Mouse (Mus musculus): ENCODE measurements around the gene Gm9789. TPM values are rescaled to one million over a fixed set of nuclear protein-coding genes. Genes with fewer than 3 reads are reported as not detected.

The Gm9789 gene
- polyA plus RNA-seq (2017; shearing (Covaris generic)), result not detected

DNA sequence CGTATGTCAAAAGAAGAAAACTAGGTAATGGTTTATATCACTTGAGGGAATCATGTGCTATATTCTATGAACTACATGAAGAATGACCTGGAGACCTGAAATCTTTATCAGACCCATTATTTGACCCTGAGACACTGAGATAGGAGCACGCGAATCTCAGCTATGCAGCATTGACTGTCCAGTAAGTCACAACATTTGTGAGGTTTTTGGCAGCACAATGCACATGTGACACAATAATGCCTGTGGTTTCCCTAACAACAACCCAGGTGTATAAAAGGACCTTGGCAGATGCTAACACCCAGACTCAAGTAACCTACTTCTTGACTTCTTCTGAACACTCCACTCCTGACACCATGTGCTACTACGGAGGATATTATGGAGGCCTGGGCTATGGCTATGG lies at the start of gene Gm9789:
TSS of gene Gm9789 (plus strand) at position 301 of the 400 bp plus-strand sequence.

DNA sequence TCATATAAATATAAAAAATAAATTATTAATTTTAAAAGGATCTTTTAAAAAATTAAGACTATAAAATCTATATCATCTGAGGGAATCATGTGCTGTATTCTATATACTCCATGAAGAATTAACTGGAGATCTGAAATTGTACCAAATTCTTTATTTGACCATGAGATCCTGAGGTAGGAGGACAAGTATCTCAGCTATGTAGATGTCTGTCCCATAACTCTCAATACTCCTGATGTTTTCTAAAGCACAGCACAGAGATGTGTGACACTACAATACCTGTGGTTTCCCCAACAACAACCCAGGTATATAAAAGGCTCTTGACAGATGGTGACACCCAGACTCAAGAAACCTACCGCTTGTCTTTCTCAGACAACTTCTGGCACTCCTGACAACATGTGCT lies 17.2 kb upstream of the Gm9789 start, which contains the start of gene Gm6358:
TSS of gene Gm6358 (plus strand) at position 301 of the 400 bp plus-strand sequence.

GRCm38 (mm10) chr16:89150786-89151185 lies 7.0 kb upstream of the Gm9789 start, which contains the start of gene Gm10061:
Gene Gm10061, plus strand, starts transcription at chr16:89151086.

GRCm38 (mm10) chr16:89169190-89169589 lies 11.4 kb downstream of the Gm9789 start, which contains the start of gene Gm7735:
Gene Gm7735, plus strand, starts transcription at chr16:89169490.

GRCm38 (mm10) chr16:89174435-89174834 lies 16.7 kb downstream of the Gm9789 start, which contains the start of gene 1110057P08Rik:
Gene 1110057P08Rik, plus strand, starts transcription at chr16:89174735.

GRCm38 (mm10) chr16:89205561-89205960 lies 47.8 kb downstream of the Gm9789 start, which contains the start of gene Krtap20-2:
Gene Krtap20-2, plus strand, starts transcription at chr16:89205861.

Other genes starting within 250 kb of the Gm9789 start
- not detected for gene Krtap19-9b, start 225.7 kb upstream of the Gm9789 start, polyA plus RNA-seq (2017; shearing (Covaris generic))
- 1 to 10 TPM in 1 of 2 experiments, not detected in 1; 1.1 TPM for gene Krtap16-3, start 195.1 kb upstream of the Gm9789 start, polyA plus RNA-seq (2017; shearing (Covaris generic))
- gene Krtap22-2, start 147.2 kb upstream of the Gm9789 start, polyA plus RNA-seq (2017; shearing (Covaris generic)), result not detected
- not detected for gene Gm10229, start 142.7 kb upstream of the Gm9789 start, polyA plus RNA-seq (2017; shearing (Covaris generic))
- gene Krtap6-1, start 126.3 kb upstream of the Gm9789 start, polyA plus RNA-seq (2017; shearing (Covaris generic)), result not detected
- under 1 TPM in 1 of 2 experiments, not detected in 1; 0.40 TPM for gene Gm10228, start 116.5 kb upstream of the Gm9789 start, polyA plus RNA-seq (2017; shearing (Covaris generic))
- gene Krtap6-5, start 110.1 kb upstream of the Gm9789 start, polyA plus RNA-seq (2017; shearing (Covaris generic)), result not detected
- not detected for gene 1110025L11Rik, start 94.0 kb upstream of the Gm9789 start, polyA plus RNA-seq (2017; shearing (Covaris generic))
- gene Krtap6-3, start 73.9 kb upstream of the Gm9789 start, polyA plus RNA-seq (2017; shearing (Covaris generic)), result not detected
- gene Gm6358, start 17.1 kb upstream of the Gm9789 start, polyA plus RNA-seq (2017; shearing (Covaris generic)), result not detected
- gene Gm10061, start 6.9 kb upstream of the Gm9789 start, polyA plus RNA-seq (2017; shearing (Covaris generic)), result not detected
- not detected for gene Gm7735, start 11.5 kb downstream of the Gm9789 start, polyA plus RNA-seq (2017; shearing (Covaris generic))
- gene 1110057P08Rik, start 16.8 kb downstream of the Gm9789 start, polyA plus RNA-seq (2017; shearing (Covaris generic)), result not detected
- gene Krtap20-2, start 47.9 kb downstream of the Gm9789 start, polyA plus RNA-seq (2017; shearing (Covaris generic)), result not detected
- gene Krtap21-1, start 245.9 kb downstream of the Gm9789 start, polyA plus RNA-seq (2017; shearing (Covaris generic)), result under 1 TPM in 1 of 2 experiments, not detected in 1; 0.45 TPM

Data from inflammation-experienced regulatory T-cells (primary cell).